Mouse (Mus musculus) small intestine, adult 2 months (tissue): Measurements from ENCODE around the gene Nrros.
"Not testable (repeated sequence)": the region's sequence is repeated elsewhere in the genome, so short reads cannot be mapped to it uniquely, and the experiment has no call there.

Experiments used
- CTCF ChIP-seq: fragments of 200-500 bp; IDR thresholded peaks from 2 replicates; pipeline ENCODE4 v1.5.1; 2012; ENCODE audit warnings: low read depth, mild to moderate bottlenecking, control low read depth, inconsistent platforms, low read length, moderate library complexity, mixed read lengths; ENCODE audit not compliant: insufficient replicate concordance, insufficient read length; ENCODE audit errors: extremely low read depth
- POLR2A ChIP-seq: fragments of 200-500 bp; IDR thresholded peaks from 2 replicates; pipeline ENCODE4 v1.6.1; 2012; ENCODE audit warnings: low read depth, mild to moderate bottlenecking, control low read depth, inconsistent platforms, low read length, moderate library complexity

DNA sequence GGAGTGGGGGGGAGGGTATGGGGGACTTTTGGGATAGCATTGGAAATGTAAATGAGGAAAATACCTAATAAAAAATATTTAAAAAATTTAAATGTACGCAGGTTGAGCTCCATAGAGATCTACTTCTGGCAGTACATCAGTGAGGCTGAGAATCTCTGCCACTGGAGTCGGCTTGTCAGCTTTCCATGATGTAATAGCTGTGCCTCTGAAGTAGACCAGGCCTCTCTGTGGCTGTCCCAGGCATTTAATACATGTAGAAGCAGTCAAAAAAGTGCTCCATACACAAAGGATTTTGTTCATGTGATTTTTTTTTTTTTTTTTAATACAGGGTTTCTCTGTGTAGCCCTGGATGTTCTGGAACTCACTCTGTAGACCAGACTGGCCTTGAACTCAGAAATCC, 67.6 kb downstream of the Nrros start:
- not testable (repeated sequence) for TF ChIP-seq POLR2A, CTCF
